Mouse (Mus musculus) spleen, postnatal 14 days (tissue): ENCODE results near the gene Esam.

Source experiments
- DNase-seq, 2 experiments: peaks; one replicate each; pipeline ENCODE4 v3.0.0; 2021 to 2022; ENCODE audit warnings: low spot score in 2 of 2

Gene Esam

GRCm38 (mm10) chr9:37530888-37531705 is 3.2 kb downstream of the Esam start:
- DNase-seq, result no peak

DNA sequence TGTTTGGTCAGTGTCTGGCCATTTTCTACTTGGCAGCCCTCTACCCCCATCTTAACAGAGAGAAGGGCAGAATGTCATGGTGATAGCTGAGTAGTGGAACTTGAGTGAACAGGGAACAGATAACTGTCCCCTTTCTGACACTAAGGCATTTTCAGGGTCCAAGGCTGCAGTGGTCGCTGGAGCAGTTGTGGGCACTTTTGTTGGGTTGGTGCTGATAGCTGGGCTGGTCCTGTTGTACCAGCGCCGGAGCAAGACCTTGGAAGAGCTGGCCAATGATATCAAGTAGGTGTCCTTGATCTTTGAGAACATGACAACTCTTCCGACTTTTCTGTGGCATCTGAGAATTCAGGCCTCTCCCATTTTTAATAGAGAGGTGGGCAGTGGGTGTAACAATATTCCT is 9.0 kb downstream of the Esam start:
- DNase-seq, result no peak

GRCm38 (mm10) chr9:37537658-37538250 is 9.9 kb downstream of the Esam start:
- DNase-seq, result no peak

GRCm38 (mm10) chr9:37539170-37540025 is 11.5 kb downstream of the Esam start, which contains the start of gene Vsig2:
TSS of gene Vsig2 (plus strand) at chr9:37539255.
- DNase-seq, result no peak

- DNase-seq, result no peak
Measured at GRCm38 (mm10) chr9:37540226-37540625, 12.3 kb downstream of the Esam start.

- DNase-seq, result no peak
Measured at GRCm38 (mm10) chr9:37540701-37541575, 13.1 kb downstream of the Esam start.

GRCm38 (mm10) chr9:37541851-37542642 is 14.2 kb downstream of the Esam start:
- no peak for DNase-seq

DNA sequence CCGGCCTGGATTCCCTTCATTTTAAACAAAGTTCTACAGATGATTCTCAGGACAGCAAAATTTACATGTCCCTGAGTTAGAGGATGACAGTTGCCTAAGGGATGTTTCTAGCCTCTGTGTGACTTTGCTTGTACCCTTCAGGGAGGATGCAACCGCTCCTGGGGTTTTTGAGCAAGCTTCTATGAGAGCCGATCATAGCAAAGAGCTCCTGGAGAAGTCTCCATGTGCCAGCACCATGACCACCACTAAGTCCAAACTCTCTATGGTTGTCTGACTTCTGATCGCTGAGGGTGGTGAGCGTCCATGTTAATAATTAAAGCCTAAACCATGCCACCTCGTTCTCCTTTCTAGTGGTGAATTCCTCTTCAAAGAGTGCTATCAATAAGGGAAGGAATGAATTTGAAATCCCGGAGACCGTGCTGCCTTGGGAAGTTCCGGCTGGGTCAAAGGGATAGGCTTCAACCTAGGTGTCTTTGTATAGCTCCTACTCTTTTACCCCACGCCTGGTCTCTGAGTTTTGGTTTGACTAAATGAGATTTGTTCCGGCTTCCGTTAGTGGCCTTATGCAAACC is 16.1 kb downstream of the Esam start:
- DNase-seq, result no peak

DNA sequence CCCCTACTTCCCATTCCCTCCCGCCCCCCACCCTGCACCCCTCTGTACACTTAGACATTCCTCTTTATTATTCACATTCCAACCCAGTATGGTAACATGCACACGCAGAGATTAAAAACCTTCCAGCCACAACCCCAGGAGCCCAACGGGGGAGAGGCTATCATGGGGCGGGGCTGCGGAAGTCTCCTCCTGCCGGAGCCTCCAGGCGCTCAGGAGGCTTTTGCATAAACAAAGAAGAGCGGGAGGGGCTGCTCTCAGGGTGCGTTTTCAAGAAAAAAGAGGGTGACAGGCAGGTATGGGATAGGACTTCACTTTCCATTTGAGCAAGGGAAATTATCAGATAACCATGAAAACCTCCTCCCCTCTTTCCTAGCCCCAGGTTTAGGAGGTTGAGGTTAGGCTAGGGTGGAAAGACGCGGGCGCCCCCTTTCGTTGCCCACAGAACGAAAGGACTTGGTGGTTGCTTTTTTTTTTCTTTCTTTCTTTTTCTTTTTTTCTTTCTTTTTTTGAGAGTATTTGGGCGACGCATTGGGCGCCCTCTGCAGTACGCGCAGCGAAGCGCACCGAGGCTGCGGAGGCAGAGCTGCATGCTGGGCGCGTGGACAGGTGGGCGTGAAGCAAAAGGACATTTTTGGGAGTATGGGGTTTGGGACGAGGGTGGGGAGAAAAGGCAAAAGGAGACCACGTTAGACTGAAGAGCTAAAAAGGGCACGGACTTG is 16.7 kb downstream of the Esam start:
- peak; percentile 19 to 39 for DNase-seq

DNA sequence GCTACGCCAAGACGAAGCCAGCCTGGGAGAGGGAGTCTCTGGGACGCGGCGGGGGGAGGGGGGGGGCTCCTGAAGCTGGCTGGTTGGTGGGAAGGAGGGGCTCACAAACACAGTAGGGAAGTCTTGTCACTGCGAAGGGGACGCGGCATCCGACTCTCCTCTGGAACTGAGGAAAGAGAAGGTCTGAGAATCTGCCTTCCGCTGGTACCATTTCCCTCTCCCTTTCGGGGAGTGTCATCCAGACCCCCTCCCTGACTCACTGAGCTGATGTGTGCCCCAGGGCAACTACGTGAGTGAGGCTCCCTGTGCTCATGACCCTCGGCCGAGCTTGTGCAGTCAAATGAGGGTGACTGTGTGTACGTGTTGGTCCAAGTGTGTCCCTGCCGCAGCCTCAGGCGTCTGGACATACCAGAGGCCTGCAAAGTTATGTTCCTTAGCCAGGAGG is 17.3 kb downstream of the Esam start:
- DNase-seq, result no peak

DNA sequence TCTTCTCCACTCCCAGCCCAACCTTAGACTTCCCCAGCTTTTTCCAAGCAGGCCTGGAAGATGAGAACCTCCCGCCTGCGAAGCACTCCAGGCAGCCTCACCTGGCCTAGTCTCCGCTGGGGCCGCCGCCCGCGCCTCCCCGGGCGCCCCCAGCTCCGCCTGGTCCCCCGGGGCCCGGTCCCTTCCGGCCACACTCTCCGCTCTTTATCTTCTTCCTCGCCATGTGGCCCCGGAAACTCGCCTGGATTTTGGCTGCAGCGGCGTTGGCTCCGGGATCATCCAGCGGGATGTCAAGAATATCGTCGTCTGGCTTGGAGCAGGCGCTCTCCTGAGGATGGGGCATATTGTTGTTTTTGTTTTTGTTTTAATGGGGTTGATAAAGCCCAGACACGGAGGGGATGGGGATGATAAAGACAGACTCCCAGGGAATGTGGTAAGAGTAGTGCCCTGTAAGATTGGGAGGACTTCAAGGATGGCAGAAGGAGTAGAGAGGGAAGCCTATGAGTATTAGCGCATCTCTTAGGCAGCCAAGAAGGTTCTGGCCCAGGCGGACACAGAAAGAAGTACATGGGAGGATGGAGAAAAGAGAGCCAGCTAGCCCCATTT is 18.1 kb downstream of the Esam start:
- DNase-seq, result no peak

GRCm38 (mm10) chr9:37546889-37547288 is 19.0 kb downstream of the Esam start:
- no peak for DNase-seq

GRCm38 (mm10) chr9:37550435-37550834 is 22.6 kb downstream of the Esam start:
- DNase-seq, result no peak

GRCm38 (mm10) chr9:37551751-37552531 is 24.1 kb downstream of the Esam start:
- DNase-seq, result no peak

DNA sequence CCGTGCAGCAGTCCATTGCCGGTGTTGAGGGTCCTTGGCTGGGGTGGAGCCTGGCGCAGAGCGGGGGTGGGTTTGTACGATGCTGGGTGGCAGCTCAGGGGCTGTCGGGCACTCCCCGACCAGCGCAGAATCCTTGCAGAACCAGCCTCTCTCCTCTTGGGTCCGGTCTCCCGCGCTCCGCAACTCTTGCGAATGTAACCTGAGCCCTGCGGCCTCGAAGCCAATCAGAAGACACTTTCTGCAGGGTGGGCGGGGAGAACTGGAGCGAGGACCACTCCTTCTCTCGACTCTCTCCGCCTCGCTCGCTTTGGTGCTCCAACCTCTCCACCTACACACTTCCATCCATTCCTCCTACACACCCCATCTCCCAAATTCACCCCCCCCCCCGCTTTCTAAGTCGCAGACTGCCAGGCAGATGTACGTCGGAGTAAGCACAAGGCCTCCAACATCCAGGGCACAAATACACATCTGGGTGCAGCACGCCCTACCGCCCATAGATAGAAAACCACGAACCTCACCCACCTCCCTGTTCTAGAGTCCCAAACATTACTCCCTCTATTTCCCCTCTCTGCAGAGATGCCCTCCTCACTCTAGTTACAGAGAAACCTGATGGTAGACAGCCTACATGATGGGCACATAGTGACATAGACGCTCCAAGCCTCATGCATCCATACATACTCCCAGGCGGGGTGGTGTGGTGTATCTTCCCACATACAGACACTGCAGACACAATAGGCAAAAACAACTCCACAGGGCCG is 24.8 kb downstream of the Esam start, which contains the start of gene Nrgn:
TSS of gene Nrgn (minus strand) at position 369 of the 758 bp plus-strand sequence.
- peak; percentile 48 to 50 for DNase-seq

- DNase-seq, result no peak
Measured at GRCm38 (mm10) chr9:37554279-37554678, 26.4 kb downstream of the Esam start.
